Mouse (Mus musculus) heart, embryonic 16.5 days (tissue): Measurements from ENCODE around the gene Stk4. TPM values are rescaled to one million over a fixed set of nuclear protein-coding genes. Genes with fewer than 3 reads are reported as not detected.

Source experiments
- polyA plus RNA-seq: library from polyadenylated mRNA; unstranded; fragments of >200 nt; fragmentation: Nextera tagmentation; extraction: Ambion mirVana; gene quantifications from 2 replicates; pipeline ENCODE4 v1.2.1, GENCODE M21; 2015

Stk4 gene
- polyA plus RNA-seq, 1 experiment from 2014 or later, result 17.8 TPM

Other genes starting within 250 kb of the Stk4 start
- 1.3 and 1.7 TPM in 2 replicates for gene Ccn5, start 249.5 kb upstream of the Stk4 start, polyA plus RNA-seq
- gene Kcnk15, start 216.7 kb upstream of the Stk4 start, polyA plus RNA-seq, result not detected in 2 replicates
- gene Rims4, start 151.6 kb upstream of the Stk4 start, polyA plus RNA-seq, result 0.12 and 0.31 TPM in 2 replicates
- gene Ywhab, start 75.4 kb upstream of the Stk4 start, polyA plus RNA-seq, result 198 TPM in 2 replicates
- gene Pabpc1l, start 44.9 kb upstream of the Stk4 start, polyA plus RNA-seq, result 0.57 and 0.80 TPM in 2 replicates
- 49.4 and 51.6 TPM in 2 replicates for gene Tomm34, start 847 bp downstream of the Stk4 start, polyA plus RNA-seq
- 0.10 and 0.29 TPM in 2 replicates for gene Kcns1, start 100.8 kb downstream of the Stk4 start, polyA plus RNA-seq
- not detected in 2 replicates for gene Wfdc5, start 112.4 kb downstream of the Stk4 start, polyA plus RNA-seq
- not detected in 2 replicates for gene Wfdc12, start 120.3 kb downstream of the Stk4 start, polyA plus RNA-seq
- not detected in 2 replicates for gene Wfdc15a, start 129.8 kb downstream of the Stk4 start, polyA plus RNA-seq
- gene Wfdc15b, start 151.3 kb downstream of the Stk4 start, polyA plus RNA-seq, result 0.32 TPM in 1 of 2 replicates, not detected in the other
- gene Svs2, start 168.1 kb downstream of the Stk4 start, polyA plus RNA-seq, result not detected in 2 replicates
- gene Svs3b, start 186.3 kb downstream of the Stk4 start, polyA plus RNA-seq, result not detected in 2 replicates
- gene Svs4, start 208.1 kb downstream of the Stk4 start, polyA plus RNA-seq, result not detected in 2 replicates
- gene Svs3a, start 218.9 kb downstream of the Stk4 start, polyA plus RNA-seq, result not detected in 2 replicates
- gene Svs6, start 246.4 kb downstream of the Stk4 start, polyA plus RNA-seq, result not detected in 2 replicates